Mouse (Mus musculus) embryonic fibroblast, embryonic 13.5 days (primary cell): ENCODE measurements around the gene Alg14.

Source experiments
- CTCF ChIP-seq: IDR thresholded peaks from 2 replicates; pipeline ENCODE4 v1.5.1; 2011; ENCODE audit warnings: mild to moderate bottlenecking, control low read depth, low read length, moderate library complexity, borderline replicate concordance; ENCODE audit not compliant: insufficient read depth
- POLR2A ChIP-seq: IDR thresholded peaks from 2 replicates; pipeline ENCODE4 v1.6.1; 2011; ENCODE audit warnings: low read depth, mild to moderate bottlenecking, control low read depth, low read length, moderate library complexity

GRCm38 (mm10) chr3:121365131-121365530, 73.6 kb downstream of the Alg14 start:
- no peak for TF ChIP-seq CTCF
- no peak for TF ChIP-seq POLR2A
